Mouse (Mus musculus): Measurements from ENCODE around the gene Lrpprc. TPM values are rescaled to one million over a fixed set of nuclear protein-coding genes. Genes with fewer than 3 reads are reported as not detected.

The Lrpprc gene
- polyA plus RNA-seq (2017; shearing (Covaris generic)), result 38.7 TPM

GRCm38 (mm10) chr17:84790447-84791098 lies at the start of gene Lrpprc:
Gene Lrpprc, minus strand, starts transcription at chr17:84790789.

GRCm38 (mm10) chr17:84682734-84683717 lies 107.6 kb downstream of the Lrpprc start, which contains the start of gene Abcg5:
Gene Abcg5, minus strand, starts transcription at chr17:84683011.

GRCm38 (mm10) chr17:84675951-84676366 lies 114.6 kb downstream of the Lrpprc start, which contains the start of gene Abcg8:
Gene Abcg8, plus strand, starts transcription at chr17:84676302.

Other genes starting within 250 kb of the Lrpprc start
- gene Dync2li1, start 164.3 kb downstream of the Lrpprc start, polyA plus RNA-seq (2017; shearing (Covaris generic)), result 0.26 TPM
- gene Abcg8, start 114.5 kb downstream of the Lrpprc start, polyA plus RNA-seq (2017; shearing (Covaris generic)), result not detected
- not detected for gene Abcg5, start 107.8 kb downstream of the Lrpprc start, polyA plus RNA-seq (2017; shearing (Covaris generic))
- gene Ppm1b, start 166.0 kb upstream of the Lrpprc start, polyA plus RNA-seq (2017; shearing (Covaris generic)), result 225 TPM
- 0.58 TPM for gene Slc3a1, start 237.6 kb upstream of the Lrpprc start, polyA plus RNA-seq (2017; shearing (Covaris generic))

Measured in naive thymus-derived CD4-positive, alpha-beta T cell, adult 5 months (primary cell).